Mouse (Mus musculus) stomach, embryonic 15.5 days (tissue): Measurements from ENCODE around the gene Mrpl54. TPM values are rescaled to one million over a fixed set of nuclear protein-coding genes. Genes with fewer than 3 reads are reported as not detected.

Experiments
- ATAC-seq: fragments of 200-750 bp; cut with Nextera tagmentation; 2 replicates; pipeline ENCODE4 v1.8.0; 2017; ENCODE audit warnings: low read depth, moderate number of reproducible peaks, moderate TSS enrichment; ENCODE audit not compliant: insufficient read depth, low FRiP score
- H3K27ac ChIP-seq: fragments of 300-500 bp; sonication (generic); 2 replicates; pipeline ENCODE4 v1.5.1; 2015; ENCODE audit warnings: mild to moderate bottlenecking, inconsistent platforms
- H3K27me3 ChIP-seq: fragments of 300-500 bp; sonication (generic); replicated peaks from 2 replicates; pipeline ENCODE4 v1.6.1; 2015; ENCODE audit warnings: inconsistent platforms
- H3K36me3 ChIP-seq: fragments of 300-500 bp; sonication (generic); 2 replicates; pipeline ENCODE4 v1.6.1; 2015; ENCODE audit warnings: inconsistent platforms
- H3K4me1 ChIP-seq: fragments of 300-500 bp; sonication (generic); 2 replicates; pipeline ENCODE4 v1.6.1; 2015; ENCODE audit warnings: inconsistent platforms
- H3K4me2 ChIP-seq: fragments of 300-500 bp; sonication (generic); 2 replicates; pipeline ENCODE4 v1.6.1; 2015; ENCODE audit warnings: mild to moderate bottlenecking, inconsistent platforms
- H3K4me3 ChIP-seq: fragments of 300-500 bp; sonication (generic); replicated peaks from 2 replicates; pipeline ENCODE4 v1.5.1; 2015; ENCODE audit warnings: inconsistent platforms
- H3K9ac ChIP-seq: fragments of 300-500 bp; sonication (generic); 2 replicates; pipeline ENCODE4 v1.6.1; 2015; ENCODE audit warnings: inconsistent platforms
- H3K9me3 ChIP-seq: fragments of 300-500 bp; sonication (generic); 2 replicates; pipeline ENCODE4 v1.6.1; 2016; ENCODE audit warnings: inconsistent platforms
- WGBS: fragments of 180-500 bp; shearing (Covaris S2); methylation state at CpG from one replicate; pipeline ENCODE4 v1.1.7; 2015; 5-methylcytosine and 5-hydroxymethylcytosine counted together
- polyA plus RNA-seq: library from polyadenylated mRNA; unstranded; fragments of >200 nt; fragmentation: Nextera tagmentation; extraction: Ambion mirVana; gene quantifications from 2 replicates; pipeline ENCODE4 v1.2.1, GENCODE M21; 2015

Mrpl54 gene
- polyA plus RNA-seq = 217 and 233 TPM in 2 replicates

- Histone ChIP-seq H3K4me1 (peaks cover 15% of the 10 kb centered on the region), H3K9ac (peak within 1 kb of the TSS; percentile 61; the same call in 1 of the 2 replicates), H3K27ac (peak within 1 kb of the TSS; percentile 75), H3K4me2 (peak within 1 kb of the TSS; percentile 73), H3K9me3 (no peaks in the 10 kb centered on the region), H3K36me3 (peaks cover 20% of the 10 kb centered on the region), H3K27me3 (no peaks in the 10 kb centered on the region), H3K4me3 (peak within 1 kb of the TSS; percentile 66)
- ATAC-seq = peak; percentile 95
- WGBS = under 1% methylated on average over 48 of the region's 48 CpGs
Observed at GRCm38 (mm10) chr10:81266211-81267105, at the start of gene Mrpl54, which contains the start of gene Apba3. Mrpl54 (minus strand) TSS chr10:81266934. Apba3 (plus strand) TSS chr10:81266960.

GRCm38 (mm10) chr10:81315587-81315986 is 48.9 kb upstream of the Mrpl54 start:
- H3K36me3 ChIP-seq = peaks cover 32% of the 10 kb centered on the region
- no peak overlapping the region for H3K27ac ChIP-seq
- no peaks in the 10 kb centered on the region for H3K27me3 ChIP-seq
- no peak for ATAC-seq
- WGBS = 94% methylated on average over 16 of the region's 16 CpGs
- H3K9me3 ChIP-seq = no peaks in the 10 kb centered on the region
- no peak overlapping the region for H3K4me3 ChIP-seq
- H3K4me1 ChIP-seq = peaks cover 36% of the 10 kb centered on the region
- no peak overlapping the region for H3K4me2 ChIP-seq
- H3K9ac ChIP-seq = no peak overlapping the region

DNA sequence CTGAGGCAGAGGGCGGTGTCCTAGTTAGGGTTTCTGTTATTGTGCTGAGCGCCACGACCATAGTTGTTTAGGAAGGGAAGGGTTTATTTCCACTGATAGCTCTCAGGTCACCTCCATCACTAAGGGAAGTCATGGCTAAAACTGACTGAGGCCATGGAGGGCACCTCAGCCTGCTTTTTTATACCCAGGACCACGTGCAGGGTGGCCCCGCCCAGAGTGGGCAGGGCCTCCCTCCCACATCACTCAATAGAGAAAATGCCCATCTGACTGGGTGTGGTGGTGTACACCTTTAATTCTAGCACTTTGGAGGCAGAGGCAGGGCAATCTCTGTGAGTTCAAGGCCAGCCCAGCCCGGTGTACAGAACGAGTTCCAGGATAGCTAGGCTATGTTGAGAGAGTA is 47.5 kb upstream of the Mrpl54 start:
- H3K4me3 ChIP-seq = no peak overlapping the region
- H3K27me3 ChIP-seq = no peaks in the 10 kb centered on the region
- no peak overlapping the region for H3K27ac ChIP-seq
- H3K9me3 ChIP-seq = no peaks in the 10 kb centered on the region
- ATAC-seq = no peak
- H3K4me2 ChIP-seq = no peak overlapping the region
- peaks cover 28% of the 10 kb centered on the region for H3K4me1 ChIP-seq
- 75% methylated on average over 7 of the region's 7 CpGs for WGBS
- H3K9ac ChIP-seq = no peak overlapping the region
- H3K36me3 ChIP-seq = peaks cover 40% of the 10 kb centered on the region

- WGBS = 89% methylated on average over 13 of the region's 13 CpGs
- peaks cover 44% of the 10 kb centered on the region for H3K36me3 ChIP-seq
- H3K9ac ChIP-seq = no peak overlapping the region
- no peaks in the 10 kb centered on the region for H3K9me3 ChIP-seq
- H3K4me1 ChIP-seq = peaks cover 22% of the 10 kb centered on the region
- no peak for ATAC-seq
- H3K27ac ChIP-seq = no peak overlapping the region
- H3K4me3 ChIP-seq = no peak overlapping the region
- H3K27me3 ChIP-seq = no peaks in the 10 kb centered on the region
- no peak overlapping the region for H3K4me2 ChIP-seq
Observed at GRCm38 (mm10) chr10:81313581-81313980, 46.8 kb upstream of the Mrpl54 start.

DNA sequence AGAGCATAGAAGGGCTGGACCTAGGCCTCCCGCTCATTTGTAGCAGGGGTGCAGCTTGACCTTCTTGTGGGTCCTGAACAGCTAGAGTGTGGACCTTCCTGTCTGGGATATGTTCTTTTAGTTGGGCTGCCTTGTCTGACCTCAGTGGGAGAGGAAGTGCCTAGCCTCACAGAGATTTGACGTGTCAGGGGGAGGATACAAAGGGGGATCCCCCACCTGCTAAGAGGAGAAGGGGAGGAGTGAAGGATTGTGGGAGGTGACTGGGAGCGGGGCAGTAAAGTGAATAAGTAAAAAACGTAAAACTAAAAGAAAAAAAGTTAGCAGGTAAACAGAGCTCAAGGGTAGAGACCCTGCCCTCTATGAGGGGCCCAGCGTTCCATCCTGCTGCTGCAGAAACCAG is 42.8 kb upstream of the Mrpl54 start:
- Histone ChIP-seq H3K9me3 (no peaks in the 10 kb centered on the region), H3K27ac (no peak overlapping the region), H3K4me3 (no peak overlapping the region), H3K27me3 (no peaks in the 10 kb centered on the region), H3K4me1 (no peaks in the 10 kb centered on the region), H3K36me3 (peaks cover 59% of the 10 kb centered on the region), H3K9ac (no peak overlapping the region), H3K4me2 (no peak overlapping the region)
- WGBS = 91% methylated on average over 5 of the region's 5 CpGs
- no peak for ATAC-seq

DNA sequence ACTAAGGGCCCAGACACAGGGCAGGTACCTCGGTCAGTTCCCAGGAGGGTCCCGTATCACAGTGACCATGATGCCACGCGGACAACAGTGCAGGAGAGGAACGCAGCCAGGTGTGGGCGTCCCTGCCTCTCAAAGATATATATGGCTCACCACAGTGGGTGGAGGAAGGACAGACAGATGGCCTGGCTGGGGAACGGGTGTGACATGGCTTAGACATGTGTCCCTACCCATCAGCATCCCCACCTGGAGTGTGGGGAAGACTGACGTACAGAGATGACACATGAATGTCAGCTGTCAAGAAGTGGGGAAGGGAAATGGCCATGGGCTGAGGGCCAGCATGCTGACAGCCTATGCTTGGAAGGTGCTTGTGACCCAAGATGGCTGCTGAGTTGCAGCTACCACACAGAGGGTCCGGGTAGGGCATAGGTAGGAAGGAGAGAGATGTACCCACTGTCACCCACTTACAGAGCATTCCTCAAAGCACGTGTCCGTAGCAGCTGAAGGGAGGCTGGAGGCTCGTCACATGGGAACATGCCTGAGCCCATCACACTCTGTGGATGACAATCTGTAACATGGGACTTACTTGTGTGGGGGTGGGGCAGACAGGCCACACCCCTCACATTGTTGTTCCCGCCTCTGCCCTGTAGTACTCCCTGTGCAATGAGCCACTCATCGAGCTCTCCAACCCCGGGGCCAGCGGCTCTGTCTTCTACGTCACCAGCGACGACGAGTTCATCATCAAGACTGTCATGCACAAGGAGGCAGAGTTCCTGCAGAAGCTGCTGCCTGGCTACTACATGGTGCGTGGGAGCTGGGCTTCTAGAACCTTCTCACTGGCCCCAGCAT is 40.3 kb upstream of the Mrpl54 start:
- WGBS = 91% methylated on average over 21 of the region's 21 CpGs
- Histone ChIP-seq H3K4me2 (no peak overlapping the region), H3K9me3 (no peaks in the 10 kb centered on the region), H3K27ac (no peak overlapping the region), H3K27me3 (no peaks in the 10 kb centered on the region), H3K4me3 (no peak overlapping the region), H3K9ac (no peak overlapping the region), H3K4me1 (peaks cover 19% of the 10 kb centered on the region), H3K36me3 (peaks cover 55% of the 10 kb centered on the region)
- ATAC-seq = no peak

GRCm38 (mm10) chr10:81306173-81306668 is 39.5 kb upstream of the Mrpl54 start:
- H3K9me3 ChIP-seq = no peaks in the 10 kb centered on the region
- WGBS = 94% methylated on average over 12 of the region's 12 CpGs
- peaks cover 50% of the 10 kb centered on the region for H3K36me3 ChIP-seq
- no peaks in the 10 kb centered on the region for H3K27me3 ChIP-seq
- no peak overlapping the region for H3K4me3 ChIP-seq
- H3K9ac ChIP-seq = no peak overlapping the region
- no peak overlapping the region for H3K27ac ChIP-seq
- H3K4me2 ChIP-seq = no peak overlapping the region
- no peak for ATAC-seq
- H3K4me1 ChIP-seq = peaks cover 25% of the 10 kb centered on the region

GRCm38 (mm10) chr10:81305663-81306062 is 38.9 kb upstream of the Mrpl54 start:
- Histone ChIP-seq H3K27me3 (no peaks in the 10 kb centered on the region), H3K36me3 (peaks cover 45% of the 10 kb centered on the region), H3K4me1 (peaks cover 28% of the 10 kb centered on the region), H3K9me3 (no peaks in the 10 kb centered on the region), H3K9ac (no peak overlapping the region), H3K27ac (no peak overlapping the region), H3K4me2 (no peak overlapping the region), H3K4me3 (no peak overlapping the region)
- WGBS = 91% methylated on average over 14 of the region's 14 CpGs
- ATAC-seq = no peak

DNA sequence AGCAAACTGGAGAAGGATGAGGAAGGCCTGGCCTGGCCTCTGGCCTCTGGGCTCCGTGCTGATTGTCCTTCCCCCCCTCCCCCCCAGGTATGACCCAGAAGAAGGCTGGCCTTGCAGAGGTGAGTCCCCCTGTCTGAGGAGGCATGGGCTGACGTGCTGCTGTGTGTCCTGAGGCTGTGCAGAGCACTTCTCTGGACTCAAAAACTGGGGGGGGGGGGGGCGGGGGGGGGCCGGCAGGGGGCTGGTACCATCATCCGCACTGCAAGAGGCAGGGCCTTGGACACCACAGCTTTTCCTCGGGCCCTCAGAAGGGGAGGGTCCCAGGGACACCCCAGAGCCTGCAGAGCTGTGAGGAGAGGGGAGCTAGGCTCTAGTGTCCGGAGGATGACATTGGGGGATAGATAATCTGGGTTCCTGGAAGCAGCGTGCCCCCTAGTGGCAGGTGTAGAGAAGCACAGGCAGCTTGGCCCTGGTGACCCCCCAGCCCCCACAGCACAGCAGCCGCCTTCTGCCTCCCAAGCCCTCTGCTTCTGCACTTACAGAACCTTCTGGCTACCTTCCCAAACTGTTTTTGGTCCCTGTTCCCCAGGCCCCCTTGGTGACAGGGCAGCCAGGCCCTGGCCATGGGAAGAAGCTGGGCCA is 38.0 kb upstream of the Mrpl54 start:
- H3K4me3 ChIP-seq = no peak overlapping the region
- H3K27me3 ChIP-seq = no peaks in the 10 kb centered on the region
- no peak overlapping the region for H3K9ac ChIP-seq
- H3K4me2 ChIP-seq = no peak overlapping the region
- H3K27ac ChIP-seq = no peak overlapping the region
- no peak; the same call in 1 of the 2 replicates for ATAC-seq
- 23% methylated on average over 6 of the region's 9 CpGs for WGBS
- H3K4me1 ChIP-seq = peaks cover 29% of the 10 kb centered on the region
- H3K36me3 ChIP-seq = peaks cover 38% of the 10 kb centered on the region
- no peaks in the 10 kb centered on the region for H3K9me3 ChIP-seq

DNA sequence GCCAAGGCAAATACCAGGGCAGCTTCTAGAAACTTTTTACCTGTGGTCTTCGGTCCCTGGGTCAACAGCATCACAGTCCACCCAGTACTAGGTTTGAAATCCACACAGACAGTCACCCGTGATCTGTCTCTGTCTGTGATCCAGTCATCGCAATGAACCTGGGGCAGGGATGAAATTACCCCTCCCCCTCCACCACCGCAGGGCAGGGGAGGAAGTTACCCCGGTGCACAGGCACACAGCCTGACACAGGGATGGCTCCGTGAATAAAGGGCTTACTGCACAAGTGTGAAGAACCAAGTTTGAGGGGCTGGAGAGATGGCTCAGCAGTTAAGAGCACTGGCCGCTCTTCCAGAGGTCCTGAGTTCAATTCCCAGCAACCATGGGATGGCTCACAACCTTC is 37.0 kb upstream of the Mrpl54 start:
- H3K36me3 ChIP-seq = peaks cover 32% of the 10 kb centered on the region
- peaks cover 35% of the 10 kb centered on the region for H3K4me1 ChIP-seq
- no peak overlapping the region for H3K4me2 ChIP-seq
- no peak for ATAC-seq
- no peaks in the 10 kb centered on the region for H3K9me3 ChIP-seq
- no peak overlapping the region for H3K4me3 ChIP-seq
- H3K27me3 ChIP-seq = no peaks in the 10 kb centered on the region
- H3K9ac ChIP-seq = no peak overlapping the region
- H3K27ac ChIP-seq = 0 out of 2 replicates have a peak overlapping the region, but pooled peaks have one; percentile 52
- WGBS = 65% methylated on average over 7 of the region's 7 CpGs

DNA sequence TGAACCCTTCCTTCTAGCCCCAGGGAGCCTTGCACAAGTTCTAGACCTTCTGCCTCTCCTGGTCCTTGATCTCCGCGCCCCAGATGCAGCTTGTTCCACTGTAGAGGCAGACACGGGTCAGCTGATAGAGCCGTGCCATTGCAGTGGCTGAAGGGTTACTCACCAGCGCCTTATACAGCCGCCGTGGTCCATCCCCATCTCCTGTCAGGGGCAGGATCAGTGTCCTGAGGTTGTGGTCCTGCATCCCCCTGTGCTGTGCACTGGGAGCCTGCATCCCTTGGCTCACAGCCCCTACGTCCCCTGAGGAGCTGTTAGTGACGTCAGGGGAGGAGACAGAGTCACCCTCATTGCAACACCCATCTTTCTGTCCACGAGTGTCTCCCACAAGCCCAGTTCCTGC is 36.5 kb upstream of the Mrpl54 start:
- ATAC-seq = no peak
- Histone ChIP-seq H3K4me1 (peaks cover 35% of the 10 kb centered on the region), H3K4me2 (0 out of 2 replicates have a peak overlapping the region, but pooled peaks have one; percentile 17)

More for the DNA sequence above, 36.5 kb upstream of the Mrpl54 start:
- no peaks in the 10 kb centered on the region for H3K27me3 ChIP-seq
- peak overlapping the region; percentile 52; the same call in 1 of the 2 replicates for H3K27ac ChIP-seq
- WGBS = 66% methylated on average over 10 of the region's 10 CpGs
- H3K9me3 ChIP-seq = no peaks in the 10 kb centered on the region
- no peak overlapping the region for H3K9ac ChIP-seq
- peaks cover 27% of the 10 kb centered on the region for H3K36me3 ChIP-seq
- no peak overlapping the region for H3K4me3 ChIP-seq
